In the genomic region with DNA sequence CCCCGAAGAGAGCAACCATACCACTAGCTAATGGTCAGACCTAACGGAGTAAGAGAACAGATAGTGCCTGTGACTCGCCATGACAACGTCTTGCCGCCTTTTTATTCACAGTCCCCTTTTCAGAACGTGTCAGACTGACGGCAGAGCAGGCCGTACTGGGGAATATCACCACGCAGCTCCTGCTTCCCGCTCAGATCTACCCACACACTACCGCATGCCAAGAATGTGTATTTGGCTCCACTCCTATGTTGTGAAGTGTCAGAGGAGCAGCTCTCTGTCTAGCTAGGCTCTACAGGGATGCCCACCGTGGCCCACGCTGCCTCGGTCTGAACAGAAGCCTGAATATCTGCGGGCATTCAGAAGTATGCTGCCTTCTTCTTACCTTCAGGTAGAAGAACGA, we compare ENCODE assay signal across 13 mouse cellular contexts. TPM values are rescaled to one million over a fixed set of nuclear protein-coding genes. Genes with fewer than 3 reads are reported as not detected.
DNase-seq lines count a peak whose midpoint lies in the region; ATAC-seq and TF ChIP-seq lines count a peak whose summit lies in the region.
"Had no signal": no experiment of that assay in that cellular context is flagged by ENCODE, and none has a peak within 500 bp of the region (broad histone marks: within the 10 kb centered on the region; RNA-seq: fewer than 3 reads in every experiment).

No protein-coding gene starts in this region.

- WGBS in stomach, embryonic 14.5 days = 89% methylated on average over 16 of the region's 16 CpGs
- WGBS in stomach, postnatal 0 days = 84% methylated on average over 16 of the region's 16 CpGs

- no peaks in the 10 kb centered on the region for H3K4me1 ChIP-seq in stomach, embryonic 14.5 days (ENCODE audit: control insufficient read depth, insufficient read depth, low read length)
- no peaks in the 10 kb centered on the region for H3K4me1 ChIP-seq in stomach, postnatal 0 days (replicated peaks; ENCODE audit: control insufficient read depth, insufficient read depth)
- H3K4me1 ChIP-seq: heart, embryonic 15.5 days; kidney, embryonic 15.5 days; midbrain, embryonic 10.5 days had no signal

- no peaks in the 10 kb centered on the region for H3K9me3 ChIP-seq in stomach, embryonic 14.5 days (ENCODE audit: control insufficient read depth, low read depth, low read length)
- no peaks in the 10 kb centered on the region for H3K9me3 ChIP-seq in stomach, postnatal 0 days (ENCODE audit: control insufficient read depth, low read length)
- H3K9me3 ChIP-seq: heart, embryonic 15.5 days; kidney, embryonic 15.5 days; midbrain, embryonic 10.5 days had no signal

- H3K27me3 ChIP-seq in stomach, embryonic 14.5 days (ENCODE audit: control insufficient read depth, insufficient read depth, low read length) = no peaks in the 10 kb centered on the region
- no peaks in the 10 kb centered on the region for H3K27me3 ChIP-seq in stomach, postnatal 0 days (ENCODE audit: control insufficient read depth, insufficient read depth, low read length)
- H3K27me3 ChIP-seq: heart, embryonic 15.5 days; kidney, embryonic 15.5 days had no signal

- no peak overlapping the region for H3K27ac ChIP-seq in stomach, embryonic 14.5 days (ENCODE audit: low read length)
- no peak overlapping the region for H3K27ac ChIP-seq in stomach, postnatal 0 days (replicated peaks)
- H3K27ac ChIP-seq: heart, embryonic 15.5 days; kidney, embryonic 15.5 days; midbrain, embryonic 10.5 days had no signal

- no peak overlapping the region for H3K4me2 ChIP-seq in stomach, embryonic 14.5 days (replicated peaks; ENCODE audit: low read depth, low read length)
- H3K4me2 ChIP-seq in stomach, postnatal 0 days (replicated peaks; ENCODE audit: low read depth) = no peak overlapping the region
- H3K4me2 ChIP-seq: heart, embryonic 15.5 days; kidney, embryonic 15.5 days had no signal

- DNase-seq in kidney, adult 11 months = peak; percentile 12
- DNase-seq in kidney, postnatal 10 days = no peak
- DNase-seq in stomach, postnatal 0 days (ENCODE audit: low spot score) = no peak
- DNase-seq in layer of hippocampus, postnatal 10 days (ENCODE audit: low spot score in 2 of 2) = peak; percentile 21 to 39
- DNase-seq in telencephalon, adult 2 months (ENCODE audit: low read depth, low spot score) = peak; percentile 18
- DNase-seq in spleen, postnatal 10 days (ENCODE audit: low spot score in 2 of 2) = no peak
- DNase-seq in urinary bladder, postnatal 36 days (ENCODE audit: low spot score in 2 of 2) = no peak
- DNase-seq: liver had no signal

- no peak overlapping the region for H3K9ac ChIP-seq in stomach, embryonic 14.5 days (replicated peaks; ENCODE audit: low read depth, low read length)
- H3K9ac ChIP-seq in stomach, postnatal 0 days (ENCODE audit: low read length) = no peak overlapping the region
- H3K9ac ChIP-seq: heart, embryonic 15.5 days; kidney, embryonic 15.5 days had no signal

- no peak overlapping the region for H3K4me3 ChIP-seq in stomach, embryonic 14.5 days (ENCODE audit: low read depth, low read length)
- no peak overlapping the region for H3K4me3 ChIP-seq in stomach, postnatal 0 days (ENCODE audit: low read depth, low read length)
- H3K4me3 ChIP-seq: heart, embryonic 15.5 days; kidney, embryonic 15.5 days; midbrain, embryonic 10.5 days had no signal

- peak; percentile 46; the same call in 1 of the 2 replicates for ATAC-seq in stomach, embryonic 14.5 days (ENCODE audit: insufficient number of reproducible peaks, insufficient read depth, low FRiP score, low read depth)
- ATAC-seq in stomach, postnatal 0 days (ENCODE audit: low FRiP score, low TSS enrichment) = no peak

- TF ChIP-seq CTCF in stomach, postnatal 0 days (IDR thresholded peaks at IDR 0.05; ENCODE audit: low read depth) = no peak

- no peak for TF ChIP-seq EP300 in stomach, postnatal 0 days (optimal IDR thresholded peaks at IDR 0.05)

- H3K36me3 ChIP-seq in stomach, embryonic 14.5 days (ENCODE audit: control insufficient read depth, insufficient read depth, low read length) = no peaks in the 10 kb centered on the region
- no peaks in the 10 kb centered on the region for H3K36me3 ChIP-seq in stomach, postnatal 0 days (ENCODE audit: control insufficient read depth, insufficient read depth, low read length)
- H3K36me3 ChIP-seq: heart, embryonic 15.5 days; kidney, embryonic 15.5 days; midbrain, embryonic 10.5 days had no signal

RNA-seq across cellular contexts. Expression of a gene that starts 35.6 kb away (rescaled TPM):
- polyA plus RNA-seq in stomach, embryonic 14.5 days (2014; fragmentation: Nextera tagmentation; extraction: Ambion mirVana) = 11.7 and 12.2 TPM in 2 replicates
- 31.5 and 39.8 TPM in 2 replicates for polyA plus RNA-seq in stomach, postnatal 0 days (2015; fragmentation: Nextera tagmentation; extraction: Ambion mirVana)
- total RNA-seq in layer of hippocampus, postnatal 10 days (2021) = not detected
- polyA plus RNA-seq: heart, embryonic 15.5 days; midbrain, embryonic 10.5 days; neural tube, embryonic 11.5 days had no signal

RNA-seq across cellular contexts. Expression of a gene that starts 59.7 kb away (rescaled TPM):
- polyA plus RNA-seq in stomach, embryonic 14.5 days (2014; fragmentation: Nextera tagmentation; extraction: Ambion mirVana) = 33.6 and 34.7 TPM in 2 replicates
- polyA plus RNA-seq in stomach, postnatal 0 days (2015; fragmentation: Nextera tagmentation; extraction: Ambion mirVana) = 20.5 and 21.8 TPM in 2 replicates
- total RNA-seq in layer of hippocampus, postnatal 10 days (2021) = 10 to 100 TPM; 73.3 to 75.7 TPM

Comparison
In these comparisons a context has a peak if more than half of its experiments do, and no peak if none do; other contexts are left out.
1. DNase-seq: peak in kidney, adult 11 months (single experiment), layer of hippocampus, postnatal 10 days (2 of 2) and telencephalon, adult 2 months (single experiment); none in kidney, postnatal 10 days (single experiment), stomach, postnatal 0 days (single experiment), spleen, postnatal 10 days (0 of 2) and urinary bladder, postnatal 36 days (0 of 2).